Mouse (Mus musculus) midbrain, embryonic 14.5 days (tissue): ENCODE data around the gene Trmt13. TPM values are rescaled to one million over a fixed set of nuclear protein-coding genes. Genes with fewer than 3 reads are reported as not detected.

Source experiments
- ATAC-seq: fragments of 200-750 bp; cut with Nextera tagmentation; 2 replicates; pipeline ENCODE4 v1.8.0; 2017; ENCODE audit warnings: moderate number of reproducible peaks, moderate library complexity; ENCODE audit not compliant: low FRiP score, low TSS enrichment
- DNase-seq: peaks from one replicate; pipeline ENCODE4 v3.0.0-alpha.2; 2015
- H3K27ac ChIP-seq: fragments of 300-500 bp; sonication (generic); replicated peaks from 2 replicates; pipeline ENCODE4 v1.5.1; 2014; ENCODE audit warnings: mild to moderate bottlenecking, low read depth, low read length, moderate library complexity
- H3K27me3 ChIP-seq: fragments of 300-500 bp; sonication (generic); 2 replicates; pipeline ENCODE4 v1.6.1; 2014; ENCODE audit warnings: low read length, control low read depth, mixed read lengths; ENCODE audit not compliant: control insufficient read depth, insufficient read depth
- H3K36me3 ChIP-seq: fragments of 300-500 bp; sonication (generic); 2 replicates; pipeline ENCODE4 v1.6.1; 2014; ENCODE audit warnings: low read length, control low read depth; ENCODE audit not compliant: control insufficient read depth, insufficient read depth
- H3K4me1 ChIP-seq: fragments of 300-500 bp; sonication (generic); 2 replicates; pipeline ENCODE4 v1.6.1; 2014; ENCODE audit warnings: mild to moderate bottlenecking, antibody characterized with exemption, low read length, control low read depth; ENCODE audit not compliant: control insufficient read depth, insufficient read depth
- H3K4me2 ChIP-seq: fragments of 300-500 bp; sonication (generic); 2 replicates; pipeline ENCODE4 v1.6.1; 2014; ENCODE audit warnings: mild to moderate bottlenecking, low read length, moderate library complexity
- H3K4me3 ChIP-seq: fragments of 300-500 bp; sonication (generic); replicated peaks from 2 replicates; pipeline ENCODE4 v1.5.1; 2014; ENCODE audit warnings: low read depth, low read length
- H3K9ac ChIP-seq: fragments of 300-500 bp; sonication (generic); replicated peaks from 2 replicates; pipeline ENCODE4 v1.6.1; 2014; ENCODE audit warnings: mild to moderate bottlenecking, low read length, moderate library complexity
- H3K9me3 ChIP-seq: fragments of 300-500 bp; sonication (generic); 2 replicates; pipeline ENCODE4 v1.6.1; 2016; ENCODE audit warnings: low read length, control low read depth, mixed read lengths; ENCODE audit not compliant: control insufficient read depth
- WGBS: fragments of 180-500 bp; shearing (Covaris S2); extraction: QIAGEN DNeasy Blood & Tissue Kit; methylation state at CpG from one replicate; pipeline ENCODE4 v1.1.7; 2014; 5-methylcytosine and 5-hydroxymethylcytosine counted together
- polyA plus RNA-seq: library from polyadenylated mRNA; unstranded; fragments of >200 nt; fragmentation: Nextera tagmentation; extraction: Ambion mirVana; gene quantifications from 2 replicates; pipeline ENCODE4 v1.2.1, GENCODE M21; 2014

The Trmt13 gene
- polyA plus RNA-seq, 1 experiment from 2014 or later: 22.9 TPM

DNA sequence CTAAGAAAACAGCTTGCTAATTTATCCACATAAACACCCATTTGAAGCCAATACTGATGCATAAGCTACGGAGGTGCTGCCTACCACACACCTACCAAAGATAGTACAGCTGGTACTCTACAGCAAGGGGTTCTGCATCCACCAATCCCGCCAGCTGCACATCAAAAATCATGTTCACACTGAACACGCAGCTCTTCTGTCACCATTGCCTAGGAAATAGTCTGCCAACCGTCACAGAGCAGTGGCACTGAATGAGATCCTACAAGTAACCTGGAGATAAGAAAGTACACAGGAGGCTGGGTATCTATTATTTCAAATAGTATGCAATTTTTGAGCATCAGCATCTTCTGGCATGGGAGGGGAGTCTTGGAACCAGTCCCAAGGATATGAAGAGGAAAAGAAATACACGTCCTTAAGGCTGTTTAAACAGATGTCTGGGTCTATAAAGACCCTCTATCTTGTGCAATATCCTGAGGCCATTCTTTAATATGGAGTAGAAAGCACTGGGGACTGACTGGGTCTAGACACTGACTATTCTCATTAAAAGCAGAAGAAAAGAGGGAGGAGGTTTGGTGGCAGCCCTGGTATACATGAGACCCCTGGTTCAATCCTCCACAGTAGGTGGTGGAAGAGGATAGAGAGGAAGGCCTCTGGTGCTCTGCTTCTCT lies 39.0 kb upstream of the Trmt13 start:
- Histone ChIP-seq H3K4me2 (no peak overlapping the region), H3K27me3 (no peaks in the 10 kb centered on the region), H3K36me3 (peaks cover 5% of the 10 kb centered on the region; the same call in 1 of the 2 replicates), H3K4me1 (0 out of 2 replicates have a peak, but pooled peaks cover 7% of the 10 kb centered on the region), H3K27ac (no peak overlapping the region), H3K4me3 (no peak overlapping the region), H3K9ac (no peak overlapping the region), H3K9me3 (no peaks in the 10 kb centered on the region)
- ATAC-seq (no peak), DNase-seq (peak; percentile 17)
- WGBS: 70% methylated on average over 5 of the region's 5 CpGs

DNA sequence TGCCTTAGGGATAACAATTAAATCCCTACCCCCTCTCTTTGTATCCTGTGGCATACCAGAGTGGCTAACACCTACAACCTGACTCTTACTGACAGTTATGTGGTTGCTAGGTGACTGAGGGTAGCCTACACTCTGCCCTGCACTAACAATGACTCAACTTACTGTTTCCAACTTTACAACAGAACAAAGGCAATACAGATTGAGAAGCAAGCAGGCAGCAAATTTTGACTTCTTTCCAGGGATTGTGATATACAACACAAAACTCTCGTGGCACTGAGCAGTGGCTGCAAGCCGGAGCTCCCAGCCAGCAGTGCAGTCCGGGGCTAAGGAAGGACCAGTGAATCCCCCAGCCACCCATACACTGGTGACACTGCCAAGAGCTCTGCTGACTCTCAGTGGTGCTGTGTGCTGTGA lies 37.7 kb upstream of the Trmt13 start:
- Histone ChIP-seq H3K27ac (no peak overlapping the region), H3K4me3 (no peak overlapping the region), H3K27me3 (no peaks in the 10 kb centered on the region), H3K36me3 (peaks cover 11% of the 10 kb centered on the region; the same call in 1 of the 2 replicates), H3K4me2 (no peak overlapping the region), H3K9me3 (no peaks in the 10 kb centered on the region), H3K4me1 (0 out of 2 replicates have a peak, but pooled peaks cover 3% of the 10 kb centered on the region), H3K9ac (no peak overlapping the region)
- 76% methylated on average over 3 of the region's 3 CpGs for WGBS
- no peak; the same call in 1 of the 2 replicates for ATAC-seq
- DNase-seq: no peak

DNA sequence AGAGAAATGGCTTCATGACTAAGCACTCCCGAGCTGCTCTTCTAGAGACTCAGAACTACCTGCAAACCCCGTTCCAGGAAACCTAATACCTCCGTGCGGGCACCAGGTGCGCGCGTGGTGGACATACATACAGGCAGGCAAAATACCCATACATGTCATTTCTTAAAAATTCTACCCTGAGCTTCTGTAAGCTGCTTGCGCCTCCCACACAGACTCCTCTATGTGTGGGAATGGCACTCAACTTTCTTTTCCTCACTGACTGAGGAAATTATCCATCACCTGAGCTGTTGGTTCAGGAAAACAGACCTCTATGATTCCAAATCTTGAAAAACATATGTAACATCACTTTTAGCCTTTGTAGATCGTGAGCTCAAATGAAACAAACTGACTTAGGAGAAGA lies 36.3 kb upstream of the Trmt13 start:
- Histone ChIP-seq H3K9ac (no peak overlapping the region), H3K9me3 (no peaks in the 10 kb centered on the region), H3K4me3 (no peak overlapping the region), H3K4me1 (no peaks in the 10 kb centered on the region), H3K4me2 (no peak overlapping the region), H3K27me3 (no peaks in the 10 kb centered on the region), H3K27ac (no peak overlapping the region), H3K36me3 (peaks cover 24% of the 10 kb centered on the region)
- ATAC-seq: no peak
- 96% methylated on average over 9 of the region's 9 CpGs for WGBS
- DNase-seq: no peak

DNA sequence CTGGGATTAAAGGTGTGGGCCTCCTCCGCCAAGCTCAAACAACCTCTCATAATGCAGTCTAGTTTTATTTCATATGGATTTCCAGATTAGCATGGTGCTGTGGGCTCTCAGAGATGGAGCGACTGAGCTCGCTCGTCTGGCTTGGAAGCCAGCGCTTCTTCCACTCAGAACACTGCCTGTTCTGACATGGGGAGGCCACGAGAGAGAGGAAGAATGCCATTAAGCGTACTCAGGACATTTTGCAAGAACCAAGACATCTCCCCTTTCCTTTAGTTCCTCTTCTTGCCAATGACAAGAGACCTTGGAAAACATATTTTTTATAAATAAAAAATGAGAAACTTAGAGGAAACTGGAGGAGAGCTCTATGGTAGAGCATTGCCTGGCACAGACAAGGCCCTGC lies 34.4 kb upstream of the Trmt13 start:
- Histone ChIP-seq H3K4me1 (no peaks in the 10 kb centered on the region), H3K9ac (no peak overlapping the region), H3K27ac (no peak overlapping the region), H3K9me3 (no peaks in the 10 kb centered on the region), H3K4me3 (no peak overlapping the region), H3K27me3 (no peaks in the 10 kb centered on the region), H3K4me2 (no peak overlapping the region), H3K36me3 (peaks cover 37% of the 10 kb centered on the region)
- DNase-seq (no peak), ATAC-seq (no peak)
- WGBS: 94% methylated on average over 7 of the region's 7 CpGs

DNA sequence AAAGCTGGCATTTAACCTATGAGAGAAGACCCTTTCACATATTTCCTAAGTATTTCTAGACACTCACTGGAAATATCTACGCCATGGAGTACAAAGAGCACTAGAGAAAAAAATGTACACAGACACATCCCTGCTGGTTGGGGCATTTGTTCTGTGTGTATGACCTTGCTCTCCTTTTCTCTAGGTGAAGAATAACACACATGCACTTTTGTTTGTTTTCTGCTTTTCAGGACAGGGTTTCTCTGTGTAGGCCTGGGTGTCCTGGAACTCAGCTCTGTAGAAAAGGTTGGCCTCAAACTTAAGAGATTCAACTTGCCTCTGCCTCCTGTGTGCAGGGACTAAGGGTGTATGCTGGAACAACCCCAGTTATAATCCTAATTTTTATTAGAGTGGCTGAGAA lies 32.0 kb upstream of the Trmt13 start:
- DNase-seq: no peak
- Histone ChIP-seq H3K4me1 (no peaks in the 10 kb centered on the region), H3K36me3 (peaks cover 58% of the 10 kb centered on the region), H3K4me2 (no peak overlapping the region), H3K4me3 (no peak overlapping the region), H3K27ac (no peak overlapping the region), H3K27me3 (no peaks in the 10 kb centered on the region), H3K9me3 (no peaks in the 10 kb centered on the region), H3K9ac (no peak overlapping the region)
- ATAC-seq: no peak
- WGBS: 97% methylated on average over 1 of the region's 1 CpGs

DNA sequence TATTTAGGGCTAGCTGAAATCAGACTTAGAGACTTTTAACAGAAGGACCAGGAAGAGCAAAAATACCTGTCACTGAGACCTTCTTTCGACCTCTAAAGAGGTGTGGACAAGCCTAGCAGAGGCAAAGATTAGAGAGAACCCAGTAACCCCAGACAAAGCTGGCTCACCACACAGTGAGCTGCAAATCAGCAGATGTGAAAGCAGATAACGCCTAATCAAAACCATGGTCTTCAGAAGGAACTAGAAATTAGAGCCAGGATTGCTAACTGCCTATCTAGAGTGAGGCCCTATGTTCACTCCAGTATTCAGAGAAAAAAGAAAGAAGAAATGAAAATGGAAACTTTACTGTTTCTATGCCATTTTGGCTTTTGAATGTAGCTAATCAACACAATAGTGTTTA lies 28.0 kb upstream of the Trmt13 start:
- Histone ChIP-seq H3K36me3 (peaks cover 86% of the 10 kb centered on the region), H3K4me1 (no peaks in the 10 kb centered on the region), H3K9me3 (no peaks in the 10 kb centered on the region), H3K4me2 (no peak overlapping the region), H3K27ac (no peak overlapping the region), H3K4me3 (no peak overlapping the region), H3K27me3 (no peaks in the 10 kb centered on the region), H3K9ac (no peak overlapping the region)
- 97% methylated on average over 2 of the region's 2 CpGs for WGBS
- DNase-seq (no peak), ATAC-seq (no peak)

DNA sequence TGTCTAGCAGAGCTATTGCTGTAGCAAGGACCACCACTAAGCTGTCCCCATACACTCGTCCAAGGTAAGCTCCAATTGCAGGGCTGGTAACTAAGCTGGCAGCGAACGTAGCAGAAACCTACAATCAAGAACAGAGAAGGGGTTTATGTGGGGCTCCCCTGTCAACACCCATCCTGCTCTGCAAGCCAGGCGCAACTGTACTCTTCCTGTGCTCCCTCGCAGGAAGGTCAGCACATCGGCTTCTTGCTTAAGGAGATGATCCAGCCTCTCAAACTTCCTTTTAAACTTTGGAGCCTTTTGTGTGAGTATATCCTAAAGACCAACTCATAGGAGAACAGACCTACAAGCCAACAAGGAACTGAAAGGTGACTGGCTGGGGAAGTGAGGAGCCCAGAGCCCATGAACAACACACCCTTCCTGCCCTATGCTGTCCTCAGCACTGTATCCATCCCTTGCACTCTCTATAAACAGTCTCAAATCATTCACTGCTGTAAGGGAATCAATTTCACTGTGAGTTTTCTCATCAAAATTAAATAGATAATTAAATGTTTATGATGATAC lies 27.5 kb upstream of the Trmt13 start:
- no peak overlapping the region for H3K4me2 ChIP-seq
- H3K9me3 ChIP-seq: no peaks in the 10 kb centered on the region
- H3K27me3 ChIP-seq: no peaks in the 10 kb centered on the region
- no peak overlapping the region for H3K4me3 ChIP-seq
- no peak for DNase-seq
- H3K4me1 ChIP-seq: no peaks in the 10 kb centered on the region
- no peak for ATAC-seq
- no peak overlapping the region for H3K27ac ChIP-seq
- no peak overlapping the region for H3K9ac ChIP-seq
- H3K36me3 ChIP-seq: peaks cover 88% of the 10 kb centered on the region
- WGBS: 95% methylated on average over 6 of the region's 6 CpGs

DNA sequence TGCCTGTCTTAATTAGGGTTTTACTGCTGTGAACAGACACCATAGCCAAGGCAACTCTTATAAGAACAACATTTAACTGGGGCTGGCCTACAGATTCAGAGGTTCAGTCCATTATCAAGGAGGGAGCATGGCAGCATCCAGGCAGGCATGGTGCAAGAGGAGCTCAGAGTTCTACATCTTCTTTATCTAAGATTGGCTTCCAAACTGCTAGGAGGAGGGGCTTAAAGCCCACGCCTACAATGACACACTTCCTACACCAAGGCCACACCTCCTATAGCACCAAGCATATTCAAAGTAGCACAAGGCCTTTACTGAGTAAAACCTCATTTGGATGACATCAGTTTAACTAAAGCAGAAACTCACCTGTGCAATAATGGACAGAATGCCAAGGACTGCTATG lies 25.6 kb upstream of the Trmt13 start:
- ATAC-seq: no peak
- DNase-seq: no peak
- H3K9me3 ChIP-seq: no peaks in the 10 kb centered on the region
- H3K27ac ChIP-seq: no peak overlapping the region
- H3K4me2 ChIP-seq: no peak overlapping the region
- H3K36me3 ChIP-seq: peaks cover 88% of the 10 kb centered on the region
- H3K4me3 ChIP-seq: no peak overlapping the region
- no peak overlapping the region for H3K9ac ChIP-seq
- whole genome bisulfite sequencing: 86% methylated on average over 1 of the region's 1 CpGs
- H3K27me3 ChIP-seq: no peaks in the 10 kb centered on the region
- no peaks in the 10 kb centered on the region for H3K4me1 ChIP-seq

DNA sequence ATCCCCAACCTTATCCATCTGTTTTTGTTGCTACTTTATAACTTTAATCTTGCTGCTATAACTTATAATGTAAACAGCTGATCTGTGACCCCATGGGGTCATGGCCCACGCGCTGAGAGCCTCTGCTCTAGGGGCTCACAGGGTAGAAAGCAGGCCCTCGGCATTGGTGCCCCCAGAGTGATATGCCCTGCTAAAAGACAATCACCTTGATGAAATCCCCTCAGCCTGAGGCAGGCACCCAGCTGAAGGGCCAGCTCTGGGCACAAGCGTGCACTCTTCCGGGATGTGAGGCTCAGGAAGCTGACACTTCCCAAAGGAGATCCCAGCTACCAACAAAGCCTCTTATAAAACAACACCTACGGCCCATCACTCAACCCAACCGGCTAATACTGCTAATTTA lies 24.2 kb upstream of the Trmt13 start:
- no peaks in the 10 kb centered on the region for H3K9me3 ChIP-seq
- H3K27ac ChIP-seq: no peak overlapping the region
- peaks cover 93% of the 10 kb centered on the region for H3K36me3 ChIP-seq
- H3K27me3 ChIP-seq: no peaks in the 10 kb centered on the region
- WGBS: 95% methylated on average over 7 of the region's 7 CpGs
- ATAC-seq (no peak), DNase-seq (no peak)
- H3K4me3 ChIP-seq: no peak overlapping the region
- H3K4me1 ChIP-seq: no peaks in the 10 kb centered on the region
- H3K9ac ChIP-seq: no peak overlapping the region
- no peak overlapping the region for H3K4me2 ChIP-seq
